In the genomic region with DNA sequence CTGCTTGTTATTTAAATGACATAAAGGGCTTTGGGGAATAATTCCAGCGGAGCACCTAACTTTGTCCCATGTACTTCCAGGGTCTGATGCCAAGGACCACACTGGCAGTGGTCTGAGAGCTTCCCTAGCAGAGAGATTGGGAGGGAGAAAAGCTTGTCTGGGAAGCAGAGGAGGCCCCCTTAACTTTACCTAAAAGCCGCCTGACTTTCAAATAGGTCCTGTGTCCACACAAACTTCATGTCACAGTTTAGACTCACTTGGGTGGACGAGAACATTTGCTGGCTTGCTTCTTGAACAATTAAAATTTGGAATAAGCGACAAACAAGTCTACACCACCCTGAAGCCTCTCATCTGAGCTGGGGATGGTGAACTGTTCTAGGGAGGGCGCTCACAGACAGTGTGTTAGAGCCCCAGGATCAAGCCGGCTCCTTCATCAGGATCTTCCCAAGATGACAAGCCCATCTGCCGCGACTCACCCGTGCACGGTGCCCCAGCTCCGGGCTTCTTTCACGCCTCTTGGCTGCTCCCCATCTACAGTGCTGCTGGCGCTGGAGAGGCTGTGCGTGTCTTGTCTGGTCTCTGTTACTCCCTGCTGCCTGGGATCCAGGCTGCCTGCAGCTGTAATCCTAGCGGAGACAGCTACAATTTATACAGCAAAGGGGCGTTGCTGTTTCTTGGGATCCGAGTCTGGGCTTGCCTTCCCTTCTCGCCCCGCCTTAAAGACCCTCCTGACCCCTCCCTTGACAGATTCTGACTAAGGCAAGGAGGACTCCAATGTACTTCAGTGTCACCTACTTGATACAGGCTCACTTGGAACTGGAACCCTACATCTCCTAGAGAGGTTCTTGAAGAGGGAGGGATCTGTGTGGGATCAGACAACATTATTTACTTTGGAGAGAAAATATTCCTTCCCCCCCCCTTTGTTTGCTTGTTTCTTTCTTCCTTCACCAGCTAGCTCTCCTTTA, we compare ENCODE assay signal across 9 mouse cellular contexts. TPM values are rescaled to one million over a fixed set of nuclear protein-coding genes. Genes with fewer than 3 reads are reported as not detected.
A peak's percentile ranks its signal among the peaks of the same experiment; 100 is the strongest.
DNase-seq lines count a peak whose midpoint lies in the region; ATAC-seq and TF ChIP-seq lines count a peak whose summit lies in the region.
"Had no signal": no experiment of that assay in that cellular context is flagged by ENCODE, and none has a peak within 500 bp of the region (broad histone marks: within the 10 kb centered on the region; RNA-seq: fewer than 3 reads in every experiment).

A gene (minus strand): TSS at position 620 of the 965 bp plus-strand sequence.

- peak within 1 kb of the TSS; percentile 38; the same call in 1 of the 2 replicates for H3K9ac ChIP-seq in forebrain, embryonic 13.5 days

- intact Hi-C loops in left cerebral cortex, postnatal 4 days (cut with DNase I): no loop called here

- no peak for TF ChIP-seq CTCF in layer of hippocampus, adult 2 months (conservative IDR thresholded peaks at IDR 0.05)
- no peak for TF ChIP-seq CTCF in olfactory bulb, adult 2 months (IDR thresholded peaks at IDR 0.05; ENCODE audit: insufficient read depth, low read depth, low read length)

- DNase-seq in layer of hippocampus, adult 2 months (ENCODE audit: low spot score in 2 of 2): peak in 1 of 2 experiments; percentile 1
- no peak for DNase-seq in layer of hippocampus, adult 9-11 months
- peak; percentile 38 to 44 for DNase-seq in adrenal gland, postnatal 36 days
- DNase-seq in left cerebral cortex, postnatal 4 days: peak; percentile 49
- DNase-seq in ovary, postnatal 14 days (ENCODE audit: low spot score): no peak

- H3K36me3 ChIP-seq in forebrain, embryonic 13.5 days (ENCODE audit: poor library complexity, severe bottlenecking): no peaks in the 10 kb centered on the region

- no peak for TF ChIP-seq POLR2A in olfactory bulb, adult 2 months (IDR thresholded peaks at IDR 0.05; ENCODE audit: insufficient read depth, low read depth, low read length)

- 12% methylated on average over 19 of the region's 19 CpGs for WGBS in forebrain, embryonic 13.5 days
- 11% methylated on average over 19 of the region's 19 CpGs for WGBS in olfactory bulb, adult 2 months

- no peaks in the 10 kb centered on the region for H3K4me1 ChIP-seq in forebrain, embryonic 13.5 days
- H3K4me1 ChIP-seq in olfactory bulb, adult 2 months (ENCODE audit: control insufficient read depth, insufficient read depth, low read length): peaks cover 4% of the 10 kb centered on the region; the same call in 1 of the 2 replicates

- no peak within 1 kb of the TSS for H3K27ac ChIP-seq in layer of hippocampus, adult 2 months
- H3K27ac ChIP-seq in forebrain, embryonic 13.5 days: no peak within 1 kb of the TSS
- no peak within 1 kb of the TSS for H3K27ac ChIP-seq in olfactory bulb, adult 2 months (ENCODE audit: insufficient read depth, low read depth, low read length)

- H3K4me2 ChIP-seq in forebrain, embryonic 13.5 days: peak within 1 kb of the TSS; percentile 54

- H3K9me3 ChIP-seq in forebrain, embryonic 13.5 days (replicated peaks): no peaks in the 10 kb centered on the region

- no peaks in the 10 kb centered on the region for H3K27me3 ChIP-seq in forebrain, embryonic 13.5 days

- peak; percentile 89 for ATAC-seq in forebrain, embryonic 13.5 days
- no peak for ATAC-seq in inflammation-experienced regulatory T-cells, adult 6 months

- peak within 1 kb of the TSS; percentile 17; the same call in 1 of the 2 replicates for H3K4me3 ChIP-seq in layer of hippocampus, adult 2 months
- peak within 1 kb of the TSS; percentile 28 for H3K4me3 ChIP-seq in forebrain, embryonic 13.5 days
- H3K4me3 ChIP-seq in olfactory bulb, adult 2 months (ENCODE audit: insufficient read depth, low read depth, low read length): peak within 1 kb of the TSS; percentile 22

RNA-seq across cellular contexts. Expression of the gene that starts here (rescaled TPM):
- under 1 TPM in 1 of 2 experiments, not detected in 1; 0.15 TPM for total RNA-seq in layer of hippocampus, adult 2 months (2021)
- 10 to 100 TPM; 10.5 to 12.4 TPM for total RNA-seq in adrenal gland, postnatal 36 days (2021)
- polyA plus RNA-seq in forebrain, embryonic 13.5 days (2015; fragmentation: Nextera tagmentation; extraction: Ambion mirVana): not detected in 2 replicates
- under 1 TPM; 0.28 to 0.44 TPM for total RNA-seq in left cerebral cortex, postnatal 4 days (2021)
- not detected in 2 replicates for polyA plus RNA-seq in olfactory bulb, adult 2 months (2012; ENCODE audit: insufficient read depth, insufficient read length, low replicate concordance, missing spikeins)
- polyA plus RNA-seq in inflammation-experienced regulatory T-cells, adult 6 months (2017; shearing (Covaris generic)): not detected
- total RNA-seq: layer of hippocampus, postnatal 25 days had no signal

Comparison
In these comparisons a context has a peak if more than half of its experiments do, and no peak if none do; other contexts are left out.
1. RNA of the gene that starts here (total RNA-seq): 10.5 to 12.4 TPM in adrenal gland, postnatal 36 days; 0.28 to 0.44 TPM in left cerebral cortex, postnatal 4 days and 0.15 TPM in layer of hippocampus, adult 2 months; every median in the first group is over 4 times any median in the second.
2. Peak in ATAC-seq, H3K4me3 ChIP-seq, H3K9ac ChIP-seq and H3K4me2 ChIP-seq in forebrain, embryonic 13.5 days; RNA of the gene not detected or under 1 TPM.
3. Peak in DNase-seq in left cerebral cortex, postnatal 4 days; RNA of the gene not detected or under 1 TPM.
4. DNase-seq: peak in adrenal gland, postnatal 36 days (2 of 2); none in layer of hippocampus, adult 9-11 months (single experiment) and ovary, postnatal 14 days (single experiment).
5. Peak in every context shown above with its lines, with median percentiles within 50 percentile points of each other: H3K4me3 ChIP-seq.